Mouse (Mus musculus) inflammation-experienced regulatory T-cells (primary cell): Measurements from ENCODE around the gene Olfr345. TPM values are rescaled to one million over a fixed set of nuclear protein-coding genes. Genes with fewer than 3 reads are reported as not detected.

Source experiments
- polyA plus RNA-seq, 2 experiments: library from polyadenylated mRNA; unstranded; fragments of 100-300 nt; shearing (Covaris generic); gene quantifications; one replicate each; pipeline ENCODE4 v1.2.1; 2017

Olfr345 gene
- polyA plus RNA-seq, result 1 to 10 TPM in 1 of 2 experiments, not detected in 1; 1.7 TPM

DNA sequence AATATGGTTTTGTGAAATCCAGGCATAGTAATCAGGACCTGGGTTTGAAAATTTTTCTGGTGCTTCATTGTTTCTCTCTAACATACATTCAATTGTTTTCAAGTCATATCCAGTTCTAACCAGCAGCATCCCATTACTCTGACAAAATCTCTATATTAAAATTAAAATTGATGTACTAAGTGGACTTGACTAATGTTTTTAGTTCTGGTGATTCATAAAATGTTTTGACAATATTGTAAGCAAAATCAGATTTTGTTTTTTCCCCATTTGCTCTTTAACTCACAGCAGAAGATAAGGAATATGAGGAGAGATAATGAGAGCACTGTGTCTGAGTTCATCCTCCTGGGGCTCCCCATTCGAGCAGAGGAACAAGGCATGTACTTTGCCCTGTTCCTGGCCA, at the start of gene Olfr345:
Olfr345 (plus strand) TSS at position 301 of the 400 bp plus-strand sequence.

DNA sequence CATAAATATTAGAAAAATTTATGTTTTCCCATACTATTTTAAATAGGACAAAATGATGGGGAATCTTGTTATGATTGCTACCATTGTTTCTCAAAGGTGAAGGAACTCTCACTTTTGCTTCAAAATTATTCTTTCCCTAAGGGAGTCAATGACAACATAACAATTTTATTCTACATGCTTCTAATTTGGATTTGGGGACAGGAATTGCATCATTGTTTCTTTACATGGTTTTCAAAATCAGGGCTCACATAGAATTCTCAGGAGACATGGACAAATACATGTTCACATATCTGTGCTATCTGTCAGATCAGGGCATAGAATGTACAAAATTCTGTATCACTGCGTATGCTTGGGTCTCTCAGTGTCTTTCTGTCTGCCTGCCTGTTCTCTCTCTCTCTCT, 45.6 kb downstream of the Olfr345 start, which contains the start of gene Olfr346:
Olfr346 (plus strand) TSS at position 301 of the 400 bp plus-strand sequence.

Other genes with a start within 250 kb of the Olfr345 start
- gene Olfr339, start 221.1 kb upstream of the Olfr345 start, polyA plus RNA-seq, result under 1 TPM in 1 of 2 experiments, not detected in 1; 0.56 TPM
- under 1 TPM in 1 of 2 experiments, not detected in 1; 0.17 TPM for gene Olfr340, start 187.5 kb upstream of the Olfr345 start, polyA plus RNA-seq
- gene Olfr341, start 157.6 kb upstream of the Olfr345 start, polyA plus RNA-seq, result under 1 TPM; 0.13 to 0.41 TPM
- gene Olfr342, start 115.0 kb upstream of the Olfr345 start, polyA plus RNA-seq, result not detected
- gene Olfr344, start 73.4 kb upstream of the Olfr345 start, polyA plus RNA-seq, result under 1 TPM; 0.07 to 0.27 TPM
- under 1 TPM; 0.20 TPM for gene Olfr346, start 45.7 kb downstream of the Olfr345 start, polyA plus RNA-seq
- gene Olfr347, start 91.9 kb downstream of the Olfr345 start, polyA plus RNA-seq, result not detected
- gene Olfr348, start 144.2 kb downstream of the Olfr345 start, polyA plus RNA-seq, result not detected
- under 1 TPM in 1 of 2 experiments, not detected in 1; 0.13 TPM for gene Olfr50, start 150.5 kb downstream of the Olfr345 start, polyA plus RNA-seq
- gene Olfr3, start 177.0 kb downstream of the Olfr345 start, polyA plus RNA-seq, result not detected
- not detected for gene Olfr350, start 206.3 kb downstream of the Olfr345 start, polyA plus RNA-seq
- not detected for gene Olfr351, start 222.6 kb downstream of the Olfr345 start, polyA plus RNA-seq
- gene Olfr352, start 228.4 kb downstream of the Olfr345 start, polyA plus RNA-seq, result under 1 TPM in 1 of 2 experiments, not detected in 1; 0.09 TPM